Mouse (Mus musculus) cortical plate, adult 2 months (tissue): ENCODE measurements around the gene Tmc8.

Experiments
- CTCF ChIP-seq: fragments of 200-500 bp; IDR thresholded peaks from 2 replicates; pipeline ENCODE4 v1.5.1; 2011; ENCODE audit warnings: mild to moderate bottlenecking, control low read depth, low read length; ENCODE audit not compliant: insufficient read depth; ENCODE audit errors: extremely low read depth
- POLR2A ChIP-seq: fragments of 200-500 bp; IDR thresholded peaks from 2 replicates; pipeline ENCODE4 v1.6.1; 2011; ENCODE audit warnings: mild to moderate bottlenecking, low read length, control low read depth; ENCODE audit not compliant: insufficient read depth; ENCODE audit errors: extremely low read depth

DNA sequence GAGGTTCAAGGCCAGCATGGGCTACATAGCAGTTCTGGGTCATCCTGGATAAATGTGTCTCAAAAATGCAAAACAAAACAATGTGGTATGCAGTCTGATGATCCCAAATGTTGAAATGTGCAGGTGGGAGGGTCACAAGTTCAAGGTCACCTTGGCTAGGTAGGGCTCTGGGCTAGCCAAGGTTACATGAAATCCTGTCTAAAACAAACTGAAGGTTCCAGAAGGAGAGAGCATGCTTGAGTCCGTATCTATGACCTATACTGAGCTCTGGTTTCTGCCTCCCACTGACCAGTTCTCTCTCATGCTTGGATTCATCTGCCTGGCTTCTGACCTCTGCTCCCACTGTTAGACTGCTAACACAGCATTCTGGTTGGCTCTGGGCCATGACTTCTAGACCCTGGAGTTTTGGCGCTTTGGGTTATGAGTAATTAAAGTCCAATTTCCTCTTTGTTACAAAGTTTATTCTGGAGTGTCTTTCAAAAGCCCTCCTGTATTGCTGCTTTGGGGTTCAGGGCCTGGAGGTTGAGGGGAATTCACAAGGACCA is 47.9 kb downstream of the Tmc8 start:
- TF ChIP-seq POLR2A (no peak), CTCF (no peak)
